Mouse (Mus musculus): ENCODE measurements around the gene Slc33a1.

Slc33a1 gene

DNA sequence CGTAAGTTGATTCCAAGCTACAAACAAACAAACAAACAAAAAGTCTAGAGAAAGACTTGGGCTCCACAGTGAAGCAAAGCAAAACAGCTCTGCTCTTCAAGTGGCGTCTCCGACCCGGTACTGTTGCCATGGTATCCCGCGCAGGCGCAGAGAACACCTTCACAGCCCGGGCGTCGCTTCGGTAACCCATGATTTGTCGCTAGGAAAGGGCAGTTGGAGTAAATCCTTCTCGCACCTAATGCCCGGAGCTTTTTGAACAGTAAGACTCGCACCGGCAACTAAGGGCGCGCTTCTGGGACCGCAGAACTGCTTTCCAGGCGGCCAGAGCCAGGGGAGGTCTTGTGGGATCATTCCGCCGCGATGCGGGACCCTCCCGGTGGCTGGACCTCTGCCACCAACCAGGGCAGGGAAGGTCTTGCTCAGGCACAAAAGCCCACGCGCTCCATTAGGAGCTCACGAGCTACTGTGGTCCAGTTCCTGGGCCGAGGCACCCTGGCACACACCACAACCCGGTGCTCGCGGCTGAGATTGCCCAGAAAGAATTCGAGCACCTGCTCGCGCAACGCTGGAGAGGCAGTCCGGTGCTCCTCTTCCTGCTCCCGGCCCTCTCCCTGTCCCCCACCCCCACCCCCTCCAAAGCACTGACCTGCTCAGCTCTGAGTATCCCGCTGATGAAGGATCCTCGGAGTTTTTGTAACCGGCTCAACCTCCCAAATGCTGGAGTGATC, 65.8 kb downstream of the Slc33a1 start:
- DNase-seq (ENCODE audit: low read depth, low spot score): peak; percentile 71

DNA sequence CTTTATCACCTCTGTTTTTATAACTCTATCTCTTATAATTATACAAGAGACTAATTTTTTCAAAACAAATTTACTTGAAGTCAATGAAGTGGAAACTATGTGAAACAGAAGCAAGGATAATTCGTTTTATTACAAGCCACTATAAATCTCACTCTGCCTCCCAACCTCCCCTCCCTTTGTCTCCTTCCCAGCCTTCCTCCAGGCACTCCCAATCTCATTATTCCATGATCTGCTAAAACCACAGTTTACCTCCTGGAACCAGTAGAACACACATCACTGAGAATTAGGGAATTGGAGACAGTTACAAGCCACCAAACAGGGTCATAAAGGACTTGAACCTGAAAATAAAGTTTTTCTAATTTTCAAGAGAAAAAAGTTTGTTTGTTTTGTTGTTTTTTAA, 67.4 kb downstream of the Slc33a1 start:
- no peak for DNase-seq (ENCODE audit: low read depth, low spot score)

DNA sequence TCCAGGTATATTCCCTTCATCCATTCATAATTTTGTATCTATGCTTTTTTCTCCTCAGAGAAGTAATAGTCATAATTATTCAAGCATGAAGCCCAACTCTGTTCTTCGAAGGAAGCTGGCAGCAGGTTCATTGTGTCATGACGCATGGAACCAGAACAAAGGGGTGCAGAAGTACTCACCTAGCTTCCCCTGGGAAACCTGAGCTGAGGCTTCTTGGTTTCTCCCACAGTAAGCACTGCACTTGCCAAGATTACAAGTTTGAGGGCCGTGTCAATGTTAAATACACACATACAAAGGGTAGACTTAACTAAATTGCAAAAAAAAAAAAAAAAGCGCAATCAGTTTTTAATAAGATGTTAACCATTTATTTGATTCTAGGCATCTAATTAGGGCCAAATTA, 68.3 kb downstream of the Slc33a1 start:
- DNase-seq (ENCODE audit: low read depth, low spot score): no peak

DNA sequence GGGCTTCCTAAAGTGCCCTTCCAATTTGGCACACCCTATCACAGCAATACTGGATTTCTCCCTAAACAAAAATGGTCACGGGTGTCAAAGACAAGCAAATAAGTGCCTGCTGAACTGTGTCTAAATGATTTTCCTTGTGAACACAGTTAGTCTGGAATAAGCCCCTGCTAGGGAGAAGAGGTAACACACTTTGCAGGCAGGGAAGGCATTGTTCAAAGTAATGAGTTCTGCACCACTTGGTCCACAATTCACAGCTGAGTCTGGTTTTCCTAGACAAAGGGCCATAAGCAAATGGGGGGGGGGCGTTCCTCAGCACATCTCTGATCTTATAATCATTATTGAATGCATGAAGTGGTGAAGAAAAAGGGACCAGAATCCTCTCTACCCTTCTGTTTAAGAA, 68.8 kb downstream of the Slc33a1 start:
- DNase-seq (ENCODE audit: low read depth, low spot score): no peak

DNA sequence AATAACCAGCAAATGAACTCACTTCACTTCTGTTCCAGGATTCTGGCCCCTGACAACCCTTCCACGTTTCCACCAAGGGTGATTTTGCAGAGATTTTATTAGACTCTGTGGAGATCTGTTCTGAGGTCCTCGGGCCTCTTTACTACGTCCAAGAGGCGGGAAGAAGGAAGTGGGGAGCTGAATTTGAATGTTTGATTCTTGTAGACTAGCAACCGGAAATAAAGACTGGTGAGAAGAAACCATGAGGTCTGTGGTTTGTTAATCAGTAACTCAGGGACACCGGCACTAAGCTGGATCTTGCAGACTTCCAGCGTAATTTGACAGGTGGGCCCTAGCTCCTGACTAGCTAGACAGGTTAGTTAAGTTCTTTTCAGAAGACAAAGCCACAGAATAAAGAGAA, 70.9 kb downstream of the Slc33a1 start:
- DNase-seq (ENCODE audit: low read depth, low spot score): no peak

DNA sequence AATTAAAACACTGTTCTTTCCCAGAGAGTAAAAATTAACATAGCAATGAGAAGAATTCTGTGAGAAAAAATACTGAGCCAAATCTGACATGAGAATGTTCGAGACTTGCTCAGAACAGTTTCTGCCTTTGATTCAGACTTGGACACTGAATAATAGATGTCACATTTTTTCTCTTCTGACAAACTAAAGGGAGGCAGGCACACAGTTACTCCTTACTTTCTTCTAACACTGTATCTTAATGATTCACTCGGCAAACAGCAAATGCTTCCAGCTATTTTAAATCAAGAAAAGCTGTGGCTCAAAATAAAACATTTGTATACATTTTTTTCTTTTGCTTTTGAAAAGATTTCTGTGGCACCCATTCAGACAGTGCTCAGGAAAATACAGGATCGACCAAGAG, 72.4 kb downstream of the Slc33a1 start:
- peak; percentile 4 for DNase-seq (ENCODE audit: low read depth, low spot score)
